Mouse (Mus musculus) neural tube, embryonic 10.5 days (tissue): Measurements from ENCODE around the gene Vwa7.
A peak's percentile ranks its signal among the peaks of the same experiment; 100 is the strongest.
"Not testable (repeated sequence)": the region's sequence is repeated elsewhere in the genome, so short reads cannot be mapped to it uniquely, and the experiment has no call there.

ENCODE experiments used
- DNase-seq: peaks from one replicate; pipeline ENCODE4 v3.0.0-alpha.2; 2017; ENCODE audit warnings: low spot score; ENCODE audit errors: extremely low spot score

The Vwa7 gene

DNA sequence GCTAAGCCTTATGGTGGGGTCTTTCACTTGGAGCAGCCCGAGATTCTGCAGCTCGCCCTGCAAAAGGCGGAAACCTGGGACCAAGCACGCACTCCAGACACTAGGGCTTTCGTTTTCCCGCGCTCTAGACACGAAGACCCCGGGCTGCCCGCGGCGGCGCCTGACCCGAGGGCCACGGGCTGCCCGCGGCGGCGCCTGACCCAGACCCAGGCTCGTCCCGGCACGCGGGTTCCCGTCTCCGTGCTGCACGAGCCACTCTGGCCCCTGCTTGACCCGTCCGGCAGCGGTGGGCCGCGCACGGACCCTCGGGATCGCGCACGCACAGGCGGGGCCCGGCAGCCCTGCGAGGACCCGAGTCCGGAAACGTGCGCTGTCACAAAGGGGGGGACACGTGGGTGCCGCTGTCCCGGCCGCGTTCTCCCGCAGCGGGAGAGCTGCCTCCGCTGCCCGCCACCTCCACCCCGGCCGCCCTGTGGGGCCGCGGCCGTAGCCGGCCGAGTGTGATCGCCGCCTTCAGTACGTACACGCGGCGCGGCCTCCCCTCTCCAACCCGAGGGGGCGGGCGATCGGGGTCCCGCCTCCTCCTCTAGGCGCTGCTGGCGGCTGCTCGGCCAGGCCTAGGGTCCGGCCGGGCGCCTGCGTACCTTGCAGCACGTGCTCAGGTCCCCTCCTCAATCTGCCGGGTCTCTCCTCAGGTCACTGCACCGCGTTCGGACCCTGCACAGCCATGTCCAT is 15.5 kb upstream of the Vwa7 start, which contains the start of gene Vars:
Gene Vars (plus strand): TSS at position 271 of the 735 bp plus-strand sequence.
- peak; percentile 99 for DNase-seq

GRCm38 (mm10) chr17:35001452-35002152 is 14.8 kb upstream of the Vwa7 start:
- DNase-seq: no peak

DNA sequence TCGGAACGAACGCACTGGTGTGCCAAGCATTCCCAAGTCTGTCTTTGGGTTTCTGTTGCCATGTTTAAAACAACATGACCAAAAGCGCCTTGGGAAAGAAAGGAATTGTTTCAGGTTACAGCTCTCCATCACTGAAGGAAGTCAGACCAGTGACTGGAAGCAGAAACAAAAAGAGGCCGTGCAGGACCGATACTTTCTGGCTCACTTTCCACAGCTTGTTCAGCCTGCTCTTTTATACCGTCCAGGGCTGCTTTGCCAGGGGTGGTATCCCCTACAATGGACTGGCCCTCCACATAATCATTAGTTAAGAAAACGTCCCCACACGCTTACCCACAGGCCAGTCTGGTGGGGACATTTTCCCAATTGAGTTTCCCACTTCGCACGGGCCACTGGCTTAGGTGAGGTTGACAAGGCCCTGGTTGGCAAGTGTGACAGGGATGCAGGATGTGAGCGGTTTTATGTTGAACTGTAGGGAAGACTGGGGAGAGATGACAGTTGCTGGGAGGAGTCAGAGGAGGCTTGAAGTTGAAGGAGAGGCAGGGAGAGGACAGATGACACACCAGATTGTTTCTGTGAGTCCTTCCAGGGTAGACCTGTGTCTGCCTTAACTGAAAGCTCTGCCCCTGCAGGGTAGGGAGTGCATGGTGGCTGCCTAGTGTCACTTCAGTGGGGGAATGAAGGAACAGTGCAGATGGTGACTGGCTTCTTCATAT is 14.1 kb upstream of the Vwa7 start:
- DNase-seq: no peak

DNA sequence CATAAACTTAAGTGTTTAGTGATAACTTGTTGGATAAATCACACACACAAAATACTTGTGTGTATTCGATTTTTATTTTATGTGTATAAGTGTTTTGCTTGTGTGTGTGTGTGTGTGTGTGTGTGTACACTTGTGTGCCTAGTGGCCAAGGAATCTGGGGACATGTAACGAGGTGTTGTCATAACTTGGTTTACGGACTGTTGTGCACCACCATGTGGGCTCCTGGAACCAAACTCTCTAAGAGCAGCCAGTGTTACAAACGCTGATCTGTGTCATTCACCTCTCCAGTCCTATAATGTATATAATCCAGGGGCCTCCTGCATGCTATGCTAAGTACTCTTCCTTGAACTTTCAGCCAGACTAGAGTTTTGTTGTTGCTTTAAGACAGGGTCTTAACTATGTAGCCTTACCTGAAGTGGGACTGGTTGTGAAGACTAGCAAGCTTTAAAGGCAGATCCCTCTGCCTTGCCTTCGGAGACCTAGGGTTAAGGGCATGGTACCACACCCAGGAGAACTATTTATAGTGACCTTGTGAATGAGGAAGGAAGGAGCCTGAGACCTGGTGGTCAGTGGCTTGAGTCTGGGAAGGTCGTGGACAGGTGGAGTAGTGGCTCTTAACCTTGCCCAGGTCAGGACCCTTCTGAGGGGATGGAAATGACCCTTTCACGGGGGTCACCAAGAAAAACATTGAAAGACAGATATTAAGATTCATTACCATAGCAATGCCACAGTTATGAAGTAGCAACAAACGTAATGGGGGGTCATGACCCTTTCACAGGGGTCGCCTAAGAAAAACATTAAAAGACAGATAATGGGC is 13.1 kb upstream of the Vwa7 start:
- DNase-seq: no peak

GRCm38 (mm10) chr17:35004075-35004717 is 12.2 kb upstream of the Vwa7 start:
- no peak for DNase-seq

- DNase-seq: no peak
Measured at GRCm38 (mm10) chr17:35005158-35005557, 11.2 kb upstream of the Vwa7 start.

GRCm38 (mm10) chr17:35005902-35006301 is 10.5 kb upstream of the Vwa7 start:
- DNase-seq: not testable (repeated sequence)

GRCm38 (mm10) chr17:35007387-35007991 is 8.9 kb upstream of the Vwa7 start:
- DNase-seq: no peak

DNA sequence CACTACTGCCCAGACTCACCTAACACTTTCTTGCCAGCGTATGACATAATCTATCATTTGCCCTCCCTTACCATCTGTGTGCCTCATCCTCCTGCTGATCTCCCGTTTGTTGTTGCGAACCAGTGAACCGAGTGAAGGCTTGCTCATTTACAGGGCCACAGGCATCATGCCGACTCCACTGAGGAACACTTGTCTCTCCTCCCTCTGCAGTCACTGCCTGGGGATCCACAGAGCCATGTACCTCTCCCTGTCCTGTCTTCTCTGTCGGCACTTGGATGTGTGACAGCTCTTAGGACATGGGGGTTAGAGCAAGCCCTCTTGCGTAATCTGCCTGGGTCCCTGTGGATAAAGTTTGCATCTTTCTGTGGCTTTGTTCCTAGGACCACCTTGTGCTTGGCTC is 6.8 kb upstream of the Vwa7 start:
- DNase-seq: no peak

DNA sequence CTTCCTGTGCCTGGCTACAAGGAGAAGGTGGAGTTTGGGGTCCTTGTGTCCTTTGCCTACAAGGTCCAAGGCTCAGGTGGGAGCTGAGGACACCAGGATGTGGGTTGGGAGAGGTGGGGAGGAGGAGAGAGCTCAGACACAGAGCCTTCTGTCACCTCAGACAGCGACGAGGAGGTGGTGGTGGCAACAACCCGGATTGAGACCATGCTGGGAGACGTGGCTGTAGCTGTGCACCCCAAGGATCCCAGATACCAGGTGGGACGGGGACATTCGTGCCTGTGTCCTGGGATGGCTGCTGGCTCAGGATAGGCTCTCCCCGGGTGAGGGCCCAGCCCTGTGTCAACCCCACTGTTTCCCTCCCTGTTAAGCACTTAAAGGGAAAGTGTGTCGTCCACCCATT is 4.9 kb upstream of the Vwa7 start:
- DNase-seq: no peak

DNA sequence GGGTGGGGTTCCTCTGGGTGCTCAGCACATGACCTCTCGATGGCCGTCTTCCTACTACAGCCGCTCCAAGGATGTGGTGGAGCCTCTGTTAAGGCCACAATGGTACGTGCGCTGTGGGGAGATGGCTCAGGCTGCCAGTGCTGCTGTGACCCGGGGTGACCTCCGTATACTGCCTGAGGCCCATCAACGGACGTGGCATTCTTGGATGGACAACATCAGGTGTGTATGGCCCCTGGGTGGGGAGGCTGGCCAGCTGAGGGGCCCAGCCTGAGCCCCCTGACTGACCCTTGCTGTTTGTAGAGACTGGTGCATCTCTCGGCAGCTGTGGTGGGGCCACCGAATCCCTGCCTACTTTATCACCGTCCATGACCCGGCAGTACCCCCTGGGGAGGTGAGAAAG is 3.9 kb upstream of the Vwa7 start:
- no peak for DNase-seq

GRCm38 (mm10) chr17:35013221-35013620 is 3.2 kb upstream of the Vwa7 start:
- no peak for DNase-seq

- DNase-seq: no peak
Measured at GRCm38 (mm10) chr17:35015296-35015695, 1.1 kb upstream of the Vwa7 start.

- DNase-seq: no peak
Measured at GRCm38 (mm10) chr17:35016791-35017705, 669 bp downstream of the Vwa7 start.

DNA sequence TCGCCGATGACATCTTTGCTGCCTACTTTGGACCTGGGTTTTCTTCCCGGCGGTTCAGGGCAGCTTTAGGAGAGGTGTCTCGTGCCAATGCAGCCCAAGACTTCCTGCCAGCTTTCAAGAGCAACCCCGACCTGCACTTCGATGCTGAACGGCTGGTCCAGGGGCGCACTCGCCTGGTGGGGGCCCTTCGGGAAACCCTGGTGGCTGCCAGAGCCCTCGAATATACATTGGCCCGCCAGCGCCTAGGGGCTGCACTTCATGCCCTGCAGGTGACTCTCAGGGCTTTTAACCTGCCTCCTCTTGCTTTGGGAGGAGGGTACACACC is 1.3 kb downstream of the Vwa7 start:
- DNase-seq: no peak

DNA sequence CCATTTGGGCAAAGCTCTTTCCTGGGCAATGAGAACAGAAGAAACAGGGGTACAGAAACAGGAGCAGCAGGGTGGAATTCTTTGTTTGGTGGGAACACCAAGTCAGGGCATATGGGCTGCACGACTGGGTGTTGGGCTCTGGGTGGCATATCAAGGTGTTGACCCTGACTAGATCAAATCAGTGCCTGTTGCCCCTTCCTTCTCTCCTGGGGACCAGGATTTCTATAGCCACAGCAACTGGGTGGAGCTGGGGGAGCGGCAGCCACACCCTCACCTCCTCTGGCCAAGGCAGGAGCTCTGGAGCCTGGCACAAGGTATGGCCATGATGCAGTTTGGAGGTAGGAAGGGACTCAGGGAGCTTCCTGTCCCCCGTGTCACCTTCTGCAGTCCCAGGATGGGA is 1.8 kb downstream of the Vwa7 start:
- no peak for DNase-seq

DNA sequence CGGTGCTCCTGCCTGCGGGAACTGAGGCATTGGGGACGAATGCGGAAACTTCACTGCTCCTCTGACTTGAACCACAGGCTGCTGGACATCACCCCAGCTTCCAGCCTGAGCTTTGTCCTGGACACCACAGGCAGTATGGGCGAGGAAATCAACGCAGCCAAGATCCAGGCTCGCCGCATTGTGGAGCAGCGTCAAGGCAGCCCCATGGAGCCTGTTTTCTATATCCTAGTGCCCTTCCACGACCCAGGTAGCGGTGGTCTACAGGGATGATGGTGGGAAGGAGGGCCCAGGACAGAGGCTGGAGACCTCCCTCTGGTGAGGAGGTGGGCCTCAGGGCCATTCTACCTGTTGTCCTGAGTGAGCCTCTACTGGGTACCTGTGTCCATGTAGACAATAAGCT is 3.5 kb downstream of the Vwa7 start:
- DNase-seq: no peak

- no peak for DNase-seq
Measured at GRCm38 (mm10) chr17:35020551-35020950, 4.2 kb downstream of the Vwa7 start.

DNA sequence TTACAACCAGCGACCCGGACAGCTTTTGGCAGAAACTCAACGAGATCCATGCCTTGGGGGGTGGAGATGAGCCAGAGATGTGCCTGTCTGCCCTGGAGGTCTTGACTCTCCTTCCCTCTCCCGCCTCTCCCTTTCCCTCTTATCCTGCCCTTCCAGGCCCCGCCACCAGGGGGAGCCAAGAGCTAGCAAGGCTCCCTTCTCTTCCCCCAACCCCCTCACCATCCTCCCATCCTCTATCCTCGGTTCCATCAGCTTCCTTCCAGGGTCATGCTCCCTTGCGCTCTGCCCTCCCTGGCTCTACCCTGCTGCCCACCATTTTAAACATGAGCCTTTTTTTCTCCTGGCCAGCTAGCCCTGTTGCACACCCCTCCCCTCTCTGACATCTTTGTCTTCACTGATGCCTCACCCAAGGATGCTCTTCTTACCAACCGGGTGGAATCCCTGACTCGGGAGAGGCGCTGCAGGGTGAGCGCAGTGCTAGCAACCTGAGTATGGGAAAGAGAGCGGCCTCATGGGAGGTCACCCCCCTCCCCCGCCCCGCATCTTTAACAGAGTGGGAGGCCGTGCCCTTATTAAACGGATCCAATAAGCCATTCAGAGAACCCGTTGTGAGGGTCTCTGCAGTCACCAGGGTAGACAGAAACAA is 4.9 kb downstream of the Vwa7 start:
- DNase-seq: peak; percentile 97
